Mouse (Mus musculus) adipocyte (in vitro differentiated cells): ENCODE measurements around the gene Stk32b.

Source experiments
- DNase-seq: peaks from one replicate; pipeline ENCODE4 v3.0.0-alpha.2; 2016; ENCODE audit warnings: low spot score

Stk32b gene

DNA sequence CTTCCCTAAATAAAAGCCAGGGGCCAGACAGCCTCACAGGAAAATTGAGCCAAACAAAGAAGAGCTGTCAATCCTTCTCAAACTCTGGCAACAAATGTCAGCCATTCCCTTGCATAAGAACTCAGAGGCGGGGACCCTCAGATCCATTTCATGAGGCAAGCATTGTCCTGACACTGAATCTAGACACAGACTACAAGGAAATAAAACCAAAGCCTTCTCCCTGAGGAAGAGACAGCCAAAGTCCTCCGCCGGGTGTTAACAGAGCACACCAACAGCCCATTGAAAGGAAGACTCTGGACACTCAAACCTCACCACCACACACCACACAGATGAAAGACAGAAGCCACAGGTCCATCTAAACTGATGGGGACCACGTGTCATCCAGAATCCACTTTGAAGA is 57.8 kb downstream of the Stk32b start:
- DNase-seq: no peak

DNA sequence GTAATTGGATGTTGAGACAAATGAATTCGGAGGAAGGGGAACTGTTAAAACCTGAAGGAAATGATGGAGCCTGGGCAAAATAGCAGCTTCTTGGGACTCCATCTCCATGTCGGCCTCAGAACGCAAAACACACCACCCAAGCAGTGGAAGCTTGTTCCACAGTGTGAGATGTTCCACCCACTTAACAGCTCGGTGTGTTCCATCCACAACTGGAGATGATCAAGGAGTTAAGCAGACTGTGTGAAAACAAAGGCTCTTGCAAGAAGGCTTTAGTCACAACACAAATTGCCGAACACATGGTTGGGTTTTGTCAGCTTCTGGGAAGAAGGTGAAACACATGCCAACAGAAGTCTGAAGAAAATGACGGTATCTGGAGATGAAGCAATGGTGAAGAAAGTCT is 59.2 kb downstream of the Stk32b start:
- no peak for DNase-seq

DNA sequence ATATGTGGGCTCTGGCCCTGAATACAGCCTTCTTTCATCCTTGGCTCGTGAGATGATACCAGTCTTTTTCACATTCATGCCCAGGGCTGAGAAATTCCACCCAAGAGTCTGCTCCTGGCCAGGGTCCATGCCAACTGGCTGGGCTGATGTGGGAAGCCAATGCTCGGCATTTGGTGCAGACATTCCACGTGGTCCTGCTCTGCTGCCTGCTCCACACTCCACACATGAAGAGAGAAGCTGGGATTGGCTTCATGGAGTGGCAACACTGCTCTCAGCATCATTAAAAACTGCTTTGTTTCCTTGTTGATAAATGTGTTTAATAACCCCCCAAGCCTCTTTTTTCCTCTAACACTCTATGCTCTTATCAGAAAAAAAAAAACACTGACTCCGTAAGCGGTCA is 61.8 kb downstream of the Stk32b start:
- DNase-seq: no peak

- DNase-seq: no peak
These were observed 66.2 kb downstream of the Stk32b start for GRCm38 (mm10) chr5:37650681-37651211.

- DNase-seq: no peak
These were observed 66.8 kb downstream of the Stk32b start for GRCm38 (mm10) chr5:37650089-37650601.

GRCm38 (mm10) chr5:37644082-37644481 is 72.9 kb downstream of the Stk32b start:
- DNase-seq: no peak

DNA sequence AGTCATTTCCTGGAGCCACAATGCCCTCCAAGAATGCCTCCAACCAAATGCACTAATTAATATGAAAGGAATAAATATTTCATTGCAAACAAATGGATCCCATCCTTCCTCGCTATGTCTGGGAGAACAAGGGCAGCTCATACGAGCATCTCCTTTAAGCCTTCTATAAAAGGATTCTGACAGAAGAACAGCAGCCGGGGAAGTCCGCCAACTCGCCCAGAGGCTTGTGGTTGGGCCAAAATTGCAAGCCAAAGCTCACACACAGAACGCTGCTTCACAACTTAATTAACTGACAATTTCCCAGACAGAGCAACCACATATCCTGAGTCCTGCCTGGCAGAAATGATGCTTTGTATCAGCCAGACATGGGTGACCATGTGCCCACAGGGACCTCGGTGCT is 74.5 kb downstream of the Stk32b start:
- DNase-seq: no peak

GRCm38 (mm10) chr5:37634791-37635190 is 82.2 kb downstream of the Stk32b start:
- no peak for DNase-seq

DNA sequence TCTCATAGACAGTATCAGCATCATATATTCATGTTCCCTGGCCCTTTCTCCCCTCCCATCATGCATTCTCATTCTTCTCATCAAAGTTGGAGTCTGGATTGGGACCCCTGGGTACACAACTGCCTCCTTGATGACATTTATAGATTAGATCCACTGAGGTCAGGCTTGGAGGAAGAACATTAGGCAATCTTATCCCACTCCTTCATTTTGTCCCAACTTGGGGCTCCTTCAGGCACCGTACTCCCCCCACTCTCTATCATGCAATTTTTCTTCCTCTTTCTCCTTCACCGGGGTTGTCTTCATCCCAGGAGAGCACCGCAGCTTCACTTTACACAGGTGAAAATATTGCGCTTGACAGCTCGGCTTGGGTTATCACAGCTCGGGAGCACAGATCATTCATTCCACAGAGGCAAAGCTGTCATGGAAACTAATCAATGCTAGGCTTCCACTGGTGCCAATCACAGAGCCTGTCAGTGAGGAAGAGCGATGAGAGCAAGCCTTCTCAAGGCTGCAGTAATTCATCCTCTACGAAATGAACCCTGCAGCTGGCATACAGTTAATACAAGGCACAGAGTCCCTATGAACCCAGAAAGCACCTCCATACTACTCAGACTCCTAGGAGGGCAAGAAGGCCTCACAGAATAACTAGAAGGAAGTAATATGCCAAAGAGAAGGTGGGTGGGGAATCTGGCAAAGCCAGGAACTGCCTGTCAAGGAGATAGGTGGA is 89.4 kb downstream of the Stk32b start:
- DNase-seq: no peak

DNA sequence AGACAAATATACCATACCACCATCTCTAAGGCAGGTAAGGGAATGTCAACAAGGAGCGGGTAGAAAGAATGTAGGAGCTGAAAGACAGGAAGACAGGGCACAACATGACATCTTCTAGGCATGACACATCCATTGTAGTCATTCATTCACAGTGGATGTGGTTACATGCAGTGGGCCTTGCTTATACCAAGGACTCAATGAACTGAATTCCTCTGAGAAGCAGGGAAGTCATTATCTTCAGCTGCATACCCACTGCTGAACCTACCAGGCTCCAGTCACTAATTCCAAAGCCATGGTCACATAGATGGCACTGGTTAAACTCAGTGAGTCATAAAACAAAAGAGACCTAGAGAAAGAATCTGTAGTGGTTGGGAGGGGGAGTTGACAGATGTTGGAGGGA is 105.1 kb downstream of the Stk32b start:
- no peak for DNase-seq

GRCm38 (mm10) chr5:37599566-37599965 is 117.4 kb downstream of the Stk32b start:
- no peak for DNase-seq

GRCm38 (mm10) chr5:37598271-37598670 is 118.7 kb downstream of the Stk32b start:
- no peak for DNase-seq

GRCm38 (mm10) chr5:37592411-37592810 is 124.6 kb downstream of the Stk32b start:
- DNase-seq: no peak

DNA sequence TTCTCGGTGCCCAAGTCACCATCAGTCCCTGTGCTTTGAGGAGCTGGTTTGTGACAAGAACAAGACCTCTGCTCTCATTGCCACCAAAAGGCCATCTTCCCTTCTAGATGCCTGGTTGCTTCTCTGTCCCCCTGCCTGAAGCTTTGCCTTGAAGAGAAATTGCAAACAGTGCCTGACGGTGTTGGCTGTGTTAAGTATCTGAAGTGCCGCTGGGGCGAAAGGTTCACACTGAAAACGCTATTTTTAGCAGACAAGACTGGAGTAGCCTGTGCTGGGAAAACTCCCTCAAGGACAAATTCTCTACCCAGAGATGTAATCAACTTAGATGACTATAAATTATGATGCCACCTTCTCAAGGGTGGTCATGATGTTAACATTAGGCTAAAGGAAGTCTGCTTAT is 129.1 kb downstream of the Stk32b start:
- DNase-seq: no peak

DNA sequence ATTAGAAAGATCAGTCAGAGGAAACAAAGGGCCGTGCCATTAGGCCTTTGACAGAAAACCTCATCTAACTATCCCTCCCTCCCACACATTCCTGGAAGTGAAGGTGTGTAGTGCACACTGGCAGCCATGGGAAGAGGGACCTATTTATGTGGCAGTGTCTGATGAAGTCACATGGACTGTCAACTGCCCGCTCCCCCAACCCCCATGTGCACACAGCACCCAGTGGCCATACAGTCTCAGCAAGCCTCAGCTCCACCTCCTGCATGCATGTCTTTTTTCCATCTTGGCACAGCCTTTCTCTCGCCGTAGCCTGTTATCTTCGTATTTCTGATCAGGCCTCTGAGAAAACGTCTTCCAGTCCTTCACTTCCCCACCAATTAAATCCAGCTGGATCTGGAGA is 130.9 kb downstream of the Stk32b start:
- no peak for DNase-seq

- DNase-seq: no peak
These were observed 141.5 kb downstream of the Stk32b start for GRCm38 (mm10) chr5:37575427-37575826.

- peak; percentile 19 for DNase-seq
These were observed 159.6 kb downstream of the Stk32b start for GRCm38 (mm10) chr5:37557274-37557815.

DNA sequence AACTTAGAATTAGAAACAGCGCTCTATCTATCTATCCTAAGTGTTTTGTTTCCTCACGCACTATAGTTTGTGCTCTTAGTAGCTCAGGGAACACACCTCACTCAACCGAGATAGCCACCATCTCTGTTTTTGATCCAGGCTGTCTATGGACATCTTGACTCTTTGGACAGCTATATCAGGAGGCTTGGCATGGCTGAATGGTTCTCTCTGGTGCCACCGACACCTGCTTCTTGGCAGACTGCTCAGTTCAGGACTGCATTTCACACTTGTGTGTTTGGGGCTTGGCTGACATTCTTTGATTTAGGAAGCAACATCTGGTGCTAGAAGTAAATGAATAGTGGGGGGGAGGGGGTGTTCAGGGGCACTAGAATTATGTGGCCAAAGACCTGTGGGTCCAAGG is 162.7 kb downstream of the Stk32b start:
- no peak for DNase-seq

GRCm38 (mm10) chr5:37551649-37552048 is 165.3 kb downstream of the Stk32b start:
- DNase-seq: no peak

DNA sequence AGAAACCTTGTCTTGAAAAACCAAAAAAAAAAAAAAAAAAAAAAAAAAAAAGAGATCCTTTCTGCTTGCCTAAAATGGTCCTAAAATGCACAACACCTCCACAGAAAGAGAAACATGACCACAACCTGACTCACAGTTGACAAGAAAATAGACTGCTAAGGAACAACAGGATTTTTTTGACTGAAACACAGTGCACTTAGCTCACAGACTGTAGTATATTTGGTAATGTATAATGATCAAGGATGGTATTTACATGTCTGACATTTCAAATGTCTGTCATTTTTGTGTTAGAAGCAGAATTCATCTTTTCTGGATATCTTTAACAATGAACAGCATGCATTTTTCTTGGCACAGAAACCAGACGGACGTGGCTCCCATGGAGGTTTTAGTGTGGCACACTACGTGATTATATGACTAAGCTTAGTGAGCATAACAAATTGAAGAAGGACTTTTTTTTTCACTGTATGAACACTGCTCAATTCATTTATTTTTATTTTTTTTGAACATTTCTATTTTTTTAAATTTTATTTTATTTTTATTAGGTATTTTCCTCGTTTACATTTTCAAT is 181.2 kb downstream of the Stk32b start:
- no peak for DNase-seq

DNA sequence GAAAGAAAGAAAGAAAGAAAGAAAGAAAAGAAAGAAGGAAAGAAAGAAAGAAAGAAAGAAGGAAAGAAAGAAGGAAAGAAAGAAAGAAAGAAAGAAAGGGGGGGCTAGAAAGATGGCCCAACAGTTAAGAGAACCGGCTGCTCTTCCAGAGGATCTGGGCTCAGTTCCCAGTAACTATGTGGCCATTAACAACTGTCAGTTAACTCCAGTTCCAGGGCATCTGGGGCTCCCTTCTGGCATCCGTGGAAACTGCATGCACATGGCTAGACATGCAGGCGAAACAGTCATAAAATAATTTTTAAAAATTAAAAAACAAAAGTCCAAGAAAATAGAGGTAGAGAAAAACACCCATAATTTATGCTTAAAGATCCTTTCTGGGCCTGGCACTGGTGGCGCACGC is 181.7 kb downstream of the Stk32b start:
- DNase-seq: peak; percentile 15

GRCm38 (mm10) chr5:37525363-37525762 is 191.6 kb downstream of the Stk32b start:
- DNase-seq: no peak

DNA sequence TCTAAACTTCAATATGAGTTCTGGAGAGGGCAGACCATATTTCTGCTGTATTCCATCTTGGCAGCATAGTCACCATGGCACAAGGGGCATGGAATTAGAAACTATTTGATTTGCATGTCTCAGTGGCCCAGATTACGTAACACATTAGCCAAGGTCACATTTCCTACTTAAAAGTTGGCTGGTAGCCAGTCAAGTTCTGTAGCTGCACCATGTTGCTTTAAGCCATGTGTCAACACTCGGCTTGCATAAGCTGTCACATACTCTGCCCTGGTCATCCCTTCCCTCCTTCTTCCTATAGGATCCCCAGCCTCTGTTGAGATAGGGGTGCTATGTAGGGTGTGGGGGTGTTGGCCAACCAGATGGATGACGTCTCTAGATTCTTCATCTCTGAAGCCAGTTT is 196.5 kb downstream of the Stk32b start:
- peak; percentile 8 for DNase-seq
